Mouse (Mus musculus): ENCODE data around the gene Snn. TPM values are rescaled to one million over a fixed set of nuclear protein-coding genes. Genes with fewer than 3 reads are reported as not detected.

Snn gene
- total RNA-seq, 2 experiments from 2014 or later = 172 to 210 TPM

GRCm38 (mm10) chr16:11072454-11072853, 11.7 kb downstream of the Snn start:
- DNase-seq (ENCODE audit: low spot score in 2 of 2) = no peak
- intact Hi-C loops (cut with DNase I) = no loop called here

- intact Hi-C loops (cut with DNase I) = no loop called here
- DNase-seq (ENCODE audit: low spot score in 2 of 2) = no peak
These were observed 12.3 kb downstream of the Snn start for GRCm38 (mm10) chr16:11073060-11073459.

GRCm38 (mm10) chr16:11077601-11078201, 17.0 kb downstream of the Snn start:
- no peak for DNase-seq (ENCODE audit: low spot score in 2 of 2)
- intact Hi-C loops (cut with DNase I) = no loop called here

GRCm38 (mm10) chr16:11078216-11078869, 17.6 kb downstream of the Snn start:
- intact Hi-C loops (cut with DNase I) = no loop called here

GRCm38 (mm10) chr16:11084181-11084580, 23.4 kb downstream of the Snn start:
- intact Hi-C loops (cut with DNase I) = loop anchor here (2.0 kb wide), 1 partner anchor 15 kb away; no protein-coding TSS in a partner anchor
- DNase-seq (ENCODE audit: low spot score in 2 of 2) = no peak

More at GRCm38 (mm10) chr16:11078216-11078869, 17.6 kb downstream of the Snn start:
- DNase-seq (ENCODE audit: low spot score in 2 of 2) = no peak

GRCm38 (mm10) chr16:11086299-11086698, 25.6 kb downstream of the Snn start:
- intact Hi-C loops (cut with DNase I) = no loop called here

GRCm38 (mm10) chr16:11086856-11087588, 26.3 kb downstream of the Snn start:
- intact Hi-C loops (cut with DNase I) = no loop called here
- peak in 1 of 2 experiments; percentile 16 for DNase-seq (ENCODE audit: low spot score in 2 of 2)

More at GRCm38 (mm10) chr16:11086299-11086698, 25.6 kb downstream of the Snn start:
- DNase-seq (ENCODE audit: low spot score in 2 of 2) = no peak

GRCm38 (mm10) chr16:11090836-11091570, 30.3 kb downstream of the Snn start:
- no peak for DNase-seq (ENCODE audit: low spot score in 2 of 2)
- intact Hi-C loops (cut with DNase I) = no loop called here

- DNase-seq (ENCODE audit: low spot score in 2 of 2) = no peak
- intact Hi-C loops (cut with DNase I) = no loop called here
These were observed 31.3 kb downstream of the Snn start for GRCm38 (mm10) chr16:11092061-11092460.

- DNase-seq (ENCODE audit: low spot score in 2 of 2) = peak; percentile 54 to 64
- intact Hi-C loops (cut with DNase I) = no loop called here
These were observed 31.8 kb downstream of the Snn start for GRCm38 (mm10) chr16:11092523-11092922.

GRCm38 (mm10) chr16:11093717-11094386, 33.1 kb downstream of the Snn start:
- DNase-seq (ENCODE audit: low spot score in 2 of 2) = no peak
- intact Hi-C loops (cut with DNase I) = no loop called here

- intact Hi-C loops (cut with DNase I) = no loop called here
- no peak for DNase-seq (ENCODE audit: low spot score in 2 of 2)
These were observed 36.6 kb downstream of the Snn start for GRCm38 (mm10) chr16:11097301-11097700.

GRCm38 (mm10) chr16:11104905-11105304, 44.2 kb downstream of the Snn start:
- DNase-seq (ENCODE audit: low spot score in 2 of 2) = no peak
- intact Hi-C loops (cut with DNase I) = loop anchor here (5.0 kb wide), 2 partner anchors 38 to 233 kb away; partner anchors contain the start of gene Litaf

GRCm38 (mm10) chr16:11109198-11109740, 48.5 kb downstream of the Snn start:
- DNase-seq (ENCODE audit: low spot score in 2 of 2) = no peak

GRCm38 (mm10) chr16:11122625-11123024, 61.9 kb downstream of the Snn start:
- intact Hi-C loops (cut with DNase I) = no loop called here
- no peak for DNase-seq (ENCODE audit: low spot score in 2 of 2)

More at GRCm38 (mm10) chr16:11109198-11109740, 48.5 kb downstream of the Snn start:
- intact Hi-C loops (cut with DNase I) = loop anchor here (2.0 to 5.0 kb wide), 2 partner anchors 74 to 237 kb away; no protein-coding TSS in a partner anchor

- no peak for DNase-seq (ENCODE audit: low spot score in 2 of 2)
These were observed 63.4 kb downstream of the Snn start for GRCm38 (mm10) chr16:11124110-11124509.

More at GRCm38 (mm10) chr16:11124110-11124509, 63.4 kb downstream of the Snn start:
- intact Hi-C loops (cut with DNase I) = no loop called here
